Mouse (Mus musculus): Measurements from ENCODE around the gene Dgkh.
A peak's percentile ranks its signal among the peaks of the same experiment; 100 is the strongest.

Gene Dgkh

DNA sequence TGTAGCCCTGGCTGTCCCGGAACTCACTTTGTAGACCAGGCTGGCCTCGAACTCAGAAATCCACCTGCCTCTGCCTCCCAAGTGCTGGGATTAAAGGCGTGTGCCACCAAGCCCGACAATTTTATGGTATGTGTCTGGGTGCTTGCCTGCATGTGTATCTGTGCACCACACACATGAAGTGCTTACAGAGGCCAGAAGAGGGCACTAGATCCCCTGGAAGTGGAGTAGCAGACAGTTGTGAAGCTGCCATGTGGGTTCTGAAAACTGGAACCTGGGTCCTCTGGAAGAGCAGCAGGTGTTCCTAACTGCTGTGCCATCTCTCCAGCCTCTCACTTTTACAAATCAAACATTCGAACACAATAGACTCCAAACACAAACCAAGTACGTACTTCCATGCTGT is 178.9 kb downstream of the Dgkh start:
- H3K4me3 ChIP-seq (replicated peaks; ENCODE audit: low read length): no peak overlapping the region
- peaks cover 6% of the 10 kb centered on the region; the same call in 1 of the 2 replicates for H3K27me3 ChIP-seq (ENCODE audit: insufficient read depth, low read length)
- H3K4me1 ChIP-seq (replicated peaks; ENCODE audit: low read depth, low read length): peaks cover 3% of the 10 kb centered on the region; the same call in 1 of the 2 replicates
- no peaks in the 10 kb centered on the region for H3K9me3 ChIP-seq (ENCODE audit: low read length)
- peaks cover 5% of the 10 kb centered on the region for H3K36me3 ChIP-seq (ENCODE audit: insufficient read depth, low read length)
- TF ChIP-seq NANOG (IDR thresholded peaks at IDR 0.05; ENCODE audit: borderline replicate concordance, low read length): no peak
- no peak for TF ChIP-seq POU5F1 (IDR thresholded peaks at IDR 0.05; ENCODE audit: borderline replicate concordance, low read length)
- TF ChIP-seq CTCF (conservative IDR thresholded peaks at IDR 0.05; ENCODE audit: low read length): peak; percentile 41

DNA sequence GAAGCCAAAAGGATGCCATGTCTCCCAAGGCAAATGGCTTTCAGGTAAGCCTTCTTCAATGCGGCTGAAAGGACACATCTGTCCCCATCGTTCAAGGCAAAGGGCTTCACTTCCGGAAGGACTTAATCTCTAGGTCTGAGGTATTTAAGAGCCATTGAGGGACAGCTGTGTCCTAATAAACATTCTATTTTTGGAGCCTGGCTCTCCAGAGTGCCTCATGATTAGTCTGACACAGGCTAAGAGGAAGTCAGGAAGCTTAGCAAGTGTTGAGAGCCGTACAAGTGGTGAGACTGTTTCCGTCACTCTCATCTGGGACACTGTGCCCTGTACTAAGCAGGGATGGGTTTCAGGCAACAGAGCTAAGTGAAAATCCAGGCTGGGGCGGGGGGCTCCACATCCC is 183.8 kb downstream of the Dgkh start:
- no peaks in the 10 kb centered on the region for H3K9me3 ChIP-seq (ENCODE audit: low read length)

DNA sequence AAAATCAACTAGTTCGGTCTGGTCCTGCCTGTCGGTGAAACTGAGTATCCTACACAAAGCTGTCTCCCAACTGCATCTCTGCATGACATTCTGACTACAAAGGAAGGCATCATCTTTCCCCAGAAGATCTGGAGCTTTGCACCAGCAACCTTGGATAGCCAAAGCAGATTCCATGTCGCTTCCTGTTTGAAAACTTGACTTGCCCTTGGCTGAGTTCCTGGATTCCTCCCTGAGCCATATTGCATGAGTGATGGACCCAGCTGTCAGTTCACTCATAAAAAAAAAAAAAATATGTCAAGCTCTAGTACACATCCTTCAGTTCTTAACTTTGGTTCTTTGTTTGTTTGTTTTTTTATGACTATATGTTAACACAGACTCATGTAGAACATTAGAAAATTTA is 191.3 kb downstream of the Dgkh start:
- H3K4me1 ChIP-seq (replicated peaks; ENCODE audit: low read depth, low read length): peaks cover 39% of the 10 kb centered on the region
- TF ChIP-seq POU5F1 (IDR thresholded peaks at IDR 0.05; ENCODE audit: borderline replicate concordance, low read length): no peak
- TF ChIP-seq CTCF (conservative IDR thresholded peaks at IDR 0.05; ENCODE audit: low read length): no peak
- TF ChIP-seq NANOG (IDR thresholded peaks at IDR 0.05; ENCODE audit: borderline replicate concordance, low read length): 0 out of 2 replicates have a peak, but pooled peaks have one; percentile 14
- no peaks in the 10 kb centered on the region for H3K9me3 ChIP-seq (ENCODE audit: low read length)
- H3K4me3 ChIP-seq (replicated peaks; ENCODE audit: low read length): no peak overlapping the region
- H3K27me3 ChIP-seq (ENCODE audit: insufficient read depth, low read length): no peaks in the 10 kb centered on the region
- H3K36me3 ChIP-seq (ENCODE audit: insufficient read depth, low read length): no peaks in the 10 kb centered on the region

More for the DNA sequence above, 183.8 kb downstream of the Dgkh start:
- H3K36me3 ChIP-seq (ENCODE audit: insufficient read depth, low read length): no peaks in the 10 kb centered on the region
- TF ChIP-seq POU5F1 (IDR thresholded peaks at IDR 0.05; ENCODE audit: borderline replicate concordance, low read length) (no peak), CTCF (conservative IDR thresholded peaks at IDR 0.05; ENCODE audit: low read length) (no peak), NANOG (IDR thresholded peaks at IDR 0.05; ENCODE audit: borderline replicate concordance, low read length) (no peak)
- H3K4me1 ChIP-seq (replicated peaks; ENCODE audit: low read depth, low read length): peaks cover 3% of the 10 kb centered on the region; the same call in 1 of the 2 replicates
- H3K27me3 ChIP-seq (ENCODE audit: insufficient read depth, low read length): peaks cover 8% of the 10 kb centered on the region; the same call in 1 of the 2 replicates
- no peak overlapping the region for H3K4me3 ChIP-seq (replicated peaks; ENCODE audit: low read length)

DNA sequence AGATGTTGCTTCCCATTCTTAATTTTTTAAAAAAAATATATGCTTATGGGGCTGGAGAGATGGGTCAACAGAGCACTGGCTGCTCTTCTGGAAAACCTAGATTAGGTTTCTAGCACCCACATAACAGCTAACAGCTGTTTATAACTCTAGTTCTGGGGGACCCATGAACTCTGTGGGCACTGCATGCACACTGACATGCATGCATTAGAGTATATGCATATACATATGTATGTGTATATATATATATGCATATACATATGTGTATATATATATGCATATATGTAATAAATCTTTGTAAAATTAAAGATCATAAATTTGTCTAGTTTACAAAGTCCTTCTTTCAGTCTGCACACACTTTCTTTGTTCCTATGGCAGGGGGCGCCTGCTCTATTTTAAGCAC is 192.8 kb downstream of the Dgkh start:
- peaks cover 50% of the 10 kb centered on the region for H3K4me1 ChIP-seq (replicated peaks; ENCODE audit: low read depth, low read length)
- H3K9me3 ChIP-seq (ENCODE audit: low read length): no peaks in the 10 kb centered on the region
- H3K4me3 ChIP-seq (replicated peaks; ENCODE audit: low read length): no peak overlapping the region
- H3K27me3 ChIP-seq (ENCODE audit: insufficient read depth, low read length): peaks cover 3% of the 10 kb centered on the region; the same call in 1 of the 2 replicates
- TF ChIP-seq NANOG (IDR thresholded peaks at IDR 0.05; ENCODE audit: borderline replicate concordance, low read length): no peak
- no peak for TF ChIP-seq POU5F1 (IDR thresholded peaks at IDR 0.05; ENCODE audit: borderline replicate concordance, low read length)
- TF ChIP-seq CTCF (conservative IDR thresholded peaks at IDR 0.05; ENCODE audit: low read length): no peak
- no peaks in the 10 kb centered on the region for H3K36me3 ChIP-seq (ENCODE audit: insufficient read depth, low read length)

- no peaks in the 10 kb centered on the region for H3K9me3 ChIP-seq (ENCODE audit: low read length)
- H3K4me1 ChIP-seq (replicated peaks; ENCODE audit: low read depth, low read length): peaks cover 50% of the 10 kb centered on the region
- H3K36me3 ChIP-seq (ENCODE audit: insufficient read depth, low read length): no peaks in the 10 kb centered on the region
- no peak overlapping the region for H3K4me3 ChIP-seq (replicated peaks; ENCODE audit: low read length)
- peaks cover 3% of the 10 kb centered on the region; the same call in 1 of the 2 replicates for H3K27me3 ChIP-seq (ENCODE audit: insufficient read depth, low read length)
- TF ChIP-seq POU5F1 (IDR thresholded peaks at IDR 0.05; ENCODE audit: borderline replicate concordance, low read length) (no peak), NANOG (IDR thresholded peaks at IDR 0.05; ENCODE audit: borderline replicate concordance, low read length) (no peak), CTCF (conservative IDR thresholded peaks at IDR 0.05; ENCODE audit: low read length) (no peak)
Measured at GRCm38 (mm10) chr14:78538572-78539320, 193.8 kb downstream of the Dgkh start.

DNA sequence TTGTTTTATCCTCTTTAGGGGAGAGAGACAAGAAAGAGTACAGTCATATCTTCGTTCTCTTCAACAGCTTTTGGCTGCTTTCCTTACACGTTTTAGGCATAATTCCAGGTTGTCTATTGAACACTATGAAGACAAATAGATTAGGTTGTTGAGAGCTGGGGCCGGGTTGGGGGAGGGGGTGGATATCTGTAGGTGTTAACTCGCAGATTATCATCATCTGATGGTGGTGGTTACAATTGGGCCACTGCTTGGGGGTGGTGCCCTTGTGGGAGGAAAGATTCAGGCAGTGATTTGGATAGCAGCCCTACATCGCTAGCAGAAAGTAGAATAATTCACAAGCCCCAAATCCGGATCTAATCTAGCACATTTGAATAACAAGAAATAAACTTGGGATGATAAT is 195.0 kb downstream of the Dgkh start:
- Histone ChIP-seq H3K4me3 (replicated peaks; ENCODE audit: low read length) (no peak overlapping the region), H3K9me3 (ENCODE audit: low read length) (no peaks in the 10 kb centered on the region), H3K36me3 (ENCODE audit: insufficient read depth, low read length) (no peaks in the 10 kb centered on the region)

GRCm38 (mm10) chr14:78536281-78537165 is 196.1 kb downstream of the Dgkh start, which contains the start of gene Akap11:
Gene Akap11, minus strand, starts transcription at chr14:78536808.
- Histone ChIP-seq H3K9me3 (ENCODE audit: low read length) (no peaks in the 10 kb centered on the region), H3K4me1 (replicated peaks; ENCODE audit: low read depth, low read length) (peaks cover 50% of the 10 kb centered on the region), H3K4me3 (replicated peaks; ENCODE audit: low read length) (peak within 1 kb of the TSS; percentile 92), H3K27me3 (ENCODE audit: insufficient read depth, low read length) (peaks cover 3% of the 10 kb centered on the region; the same call in 1 of the 2 replicates), H3K36me3 (ENCODE audit: insufficient read depth, low read length) (no peaks in the 10 kb centered on the region)
- no peak for TF ChIP-seq POU5F1 (IDR thresholded peaks at IDR 0.05; ENCODE audit: borderline replicate concordance, low read length)
- no peak for TF ChIP-seq CTCF (conservative IDR thresholded peaks at IDR 0.05; ENCODE audit: low read length)
- no peak for TF ChIP-seq NANOG (IDR thresholded peaks at IDR 0.05; ENCODE audit: borderline replicate concordance, low read length)

More for the DNA sequence above, 195.0 kb downstream of the Dgkh start:
- no peak for TF ChIP-seq NANOG (IDR thresholded peaks at IDR 0.05; ENCODE audit: borderline replicate concordance, low read length)
- no peak for TF ChIP-seq POU5F1 (IDR thresholded peaks at IDR 0.05; ENCODE audit: borderline replicate concordance, low read length)
- no peak for TF ChIP-seq CTCF (conservative IDR thresholded peaks at IDR 0.05; ENCODE audit: low read length)
- Histone ChIP-seq H3K27me3 (ENCODE audit: insufficient read depth, low read length) (peaks cover 3% of the 10 kb centered on the region; the same call in 1 of the 2 replicates), H3K4me1 (replicated peaks; ENCODE audit: low read depth, low read length) (peaks cover 50% of the 10 kb centered on the region)

DNA sequence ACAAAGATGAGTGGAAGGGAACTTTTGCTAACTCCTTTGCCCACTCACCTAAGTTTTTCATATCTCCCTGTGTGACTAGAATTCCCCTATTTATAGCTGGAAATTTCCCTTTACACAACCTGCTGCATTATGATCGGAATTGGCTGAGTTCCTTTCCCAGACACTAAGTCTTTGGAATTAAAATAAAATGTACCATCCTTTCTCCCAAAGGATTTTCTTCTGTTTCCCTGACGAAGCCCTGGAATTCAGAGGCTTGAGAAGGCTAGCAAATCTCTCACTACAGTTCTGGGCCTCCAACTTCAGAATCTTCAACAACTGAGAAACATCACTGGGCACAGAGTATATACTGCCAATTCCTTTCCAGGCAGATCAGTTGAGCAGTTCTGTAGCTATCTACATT is 197.2 kb downstream of the Dgkh start:
- Histone ChIP-seq H3K9me3 (ENCODE audit: low read length) (no peaks in the 10 kb centered on the region), H3K4me3 (replicated peaks; ENCODE audit: low read length) (peak overlapping the region; percentile 92; the same call in 1 of the 2 replicates), H3K36me3 (ENCODE audit: insufficient read depth, low read length) (no peaks in the 10 kb centered on the region), H3K4me1 (replicated peaks; ENCODE audit: low read depth, low read length) (peaks cover 39% of the 10 kb centered on the region), H3K27me3 (ENCODE audit: insufficient read depth, low read length) (peaks cover 3% of the 10 kb centered on the region; the same call in 1 of the 2 replicates)
- TF ChIP-seq NANOG (IDR thresholded peaks at IDR 0.05; ENCODE audit: borderline replicate concordance, low read length) (no peak), POU5F1 (IDR thresholded peaks at IDR 0.05; ENCODE audit: borderline replicate concordance, low read length) (no peak), CTCF (conservative IDR thresholded peaks at IDR 0.05; ENCODE audit: low read length) (no peak)
